Mouse (Mus musculus) heart, adult 18-20 months (tissue): ENCODE measurements around the gene Tmem120b. TPM values are rescaled to one million over a fixed set of nuclear protein-coding genes. Genes with fewer than 3 reads are reported as not detected.

Experiments used
- DNase-seq, 2 experiments: peaks; one replicate each; pipeline ENCODE4 v3.0.0; 2021 to 2022; ENCODE audit warnings: mixed read lengths in 1 of 2
- total RNA-seq, 2 experiments: library from RNA; stranded (reverse); gene quantifications; 2 replicates each; pipeline ENCODE4 v1.2.3; 2021

The Tmem120b gene
- total RNA-seq, 2 experiments from 2014 or later = 10.1 to 10.3 TPM

- no peak for DNase-seq
These were observed 22.5 kb downstream of the Tmem120b start for GRCm38 (mm10) chr5:123090560-123091306.

GRCm38 (mm10) chr5:123093077-123093633 lies 24.9 kb downstream of the Tmem120b start:
- no peak for DNase-seq

- no peak for DNase-seq
These were observed 26.2 kb downstream of the Tmem120b start for GRCm38 (mm10) chr5:123094238-123094991.

- DNase-seq = no peak
These were observed 28.1 kb downstream of the Tmem120b start for GRCm38 (mm10) chr5:123096299-123096698.

- DNase-seq = no peak
These were observed 30.3 kb downstream of the Tmem120b start for GRCm38 (mm10) chr5:123098487-123098886.

- no peak for DNase-seq
These were observed 34.2 kb downstream of the Tmem120b start for GRCm38 (mm10) chr5:123102376-123102775.

GRCm38 (mm10) chr5:123103556-123103955 lies 35.3 kb downstream of the Tmem120b start:
- peak in 1 of 2 experiments; percentile 26 for DNase-seq

GRCm38 (mm10) chr5:123104769-123105168 lies 36.6 kb downstream of the Tmem120b start:
- peak; percentile 43 to 70 for DNase-seq

GRCm38 (mm10) chr5:123109452-123110203 lies 41.4 kb downstream of the Tmem120b start:
- DNase-seq = no peak

GRCm38 (mm10) chr5:123110296-123110721 lies 42.1 kb downstream of the Tmem120b start:
- no peak for DNase-seq

- no peak for DNase-seq
These were observed 45.9 kb downstream of the Tmem120b start for GRCm38 (mm10) chr5:123114109-123114508.

GRCm38 (mm10) chr5:123114924-123115323 lies 46.7 kb downstream of the Tmem120b start:
- no peak for DNase-seq

GRCm38 (mm10) chr5:123116080-123116479 lies 47.9 kb downstream of the Tmem120b start:
- DNase-seq = no peak

- peak; percentile 70 to 87 for DNase-seq
These were observed 49.0 kb downstream of the Tmem120b start for GRCm38 (mm10) chr5:123117257-123117656.

- no peak for DNase-seq
These were observed 49.6 kb downstream of the Tmem120b start for GRCm38 (mm10) chr5:123117773-123118172.

- no peak for DNase-seq
These were observed 50.6 kb downstream of the Tmem120b start for GRCm38 (mm10) chr5:123118826-123119225.

GRCm38 (mm10) chr5:123120624-123121215 lies 52.5 kb downstream of the Tmem120b start:
- no peak for DNase-seq

- DNase-seq = no peak
These were observed 54.0 kb downstream of the Tmem120b start for GRCm38 (mm10) chr5:123122181-123122580.

GRCm38 (mm10) chr5:123125105-123125504 lies 56.9 kb downstream of the Tmem120b start:
- DNase-seq = no peak

GRCm38 (mm10) chr5:123125638-123126406 lies 57.6 kb downstream of the Tmem120b start:
- peak; percentile 43 to 60 for DNase-seq

GRCm38 (mm10) chr5:123127031-123127430 lies 58.8 kb downstream of the Tmem120b start:
- DNase-seq = no peak
